Mouse (Mus musculus) hindbrain, postnatal 0 days (tissue): ENCODE data around the gene Kcnv2. TPM values are rescaled to one million over a fixed set of nuclear protein-coding genes. Genes with fewer than 3 reads are reported as not detected.

ENCODE experiments used
- ATAC-seq: fragments of 200-750 bp; cut with Nextera tagmentation; 2 replicates; pipeline ENCODE4 v1.8.0; 2017; ENCODE audit warnings: mild to moderate bottlenecking, moderate TSS enrichment, moderate library complexity
- DNase-seq: peaks from one replicate; pipeline ENCODE4 v3.0.0-alpha.2; 2015; ENCODE audit warnings: low spot score
- H3K27ac ChIP-seq: fragments of 300-500 bp; sonication (generic); 2 replicates; pipeline ENCODE4 v1.5.1; 2014; ENCODE audit warnings: mild to moderate bottlenecking
- H3K27me3 ChIP-seq: fragments of 300-500 bp; sonication (generic); 2 replicates; pipeline ENCODE4 v1.6.1; 2014; ENCODE audit warnings: low read length, mixed read lengths; ENCODE audit not compliant: insufficient read depth
- H3K36me3 ChIP-seq: fragments of 300-500 bp; sonication (generic); 2 replicates; pipeline ENCODE4 v1.6.1; 2014; ENCODE audit warnings: low read length, mixed read lengths; ENCODE audit not compliant: insufficient read depth
- H3K4me1 ChIP-seq: fragments of 300-500 bp; sonication (generic); 2 replicates; pipeline ENCODE4 v1.6.1; 2014; ENCODE audit warnings: antibody characterized with exemption, low read length, mixed read lengths; ENCODE audit not compliant: insufficient read depth
- H3K4me2 ChIP-seq: fragments of 300-500 bp; sonication (generic); 2 replicates; pipeline ENCODE4 v1.6.1; 2014; ENCODE audit warnings: low read depth, mild to moderate bottlenecking, low read length, moderate library complexity, mixed read lengths
- H3K4me3 ChIP-seq: fragments of 300-500 bp; sonication (generic); 2 replicates; pipeline ENCODE4 v1.5.1; 2014; ENCODE audit warnings: low read length
- H3K9ac ChIP-seq: fragments of 300-500 bp; sonication (generic); replicated peaks from 2 replicates; pipeline ENCODE4 v1.6.1; 2014; ENCODE audit warnings: mild to moderate bottlenecking, low read length, moderate library complexity, mixed read lengths
- H3K9me3 ChIP-seq: fragments of 300-500 bp; sonication (generic); 2 replicates; pipeline ENCODE4 v1.6.1; 2016; ENCODE audit warnings: low read length, mixed read lengths
- CTCF ChIP-seq: IDR thresholded peaks from 2 replicates; pipeline ENCODE4 v1.5.1; 2016; ENCODE audit warnings: antibody characterized with exemption, control low read depth, low read depth
- WGBS: fragments of 180-500 bp; shearing (Covaris S2); extraction: QIAGEN DNeasy Blood & Tissue Kit; methylation state at CpG from one replicate; pipeline ENCODE4 v1.1.7; 2014; 5-methylcytosine and 5-hydroxymethylcytosine counted together
- polyA plus RNA-seq: library from polyadenylated mRNA; unstranded; fragments of >200 nt; fragmentation: Nextera tagmentation; extraction: Ambion mirVana; gene quantifications from 2 replicates; pipeline ENCODE4 v1.2.1, GENCODE M21; 2015
- total RNA-seq: library from RNA; depleted of rRNA; stranded (reverse); fragments of >200 nt; gene quantifications from 2 replicates; pipeline ENCODE4 v1.2.3, GENCODE M21; 2014; rRNA removed

Kcnv2 gene
- 0.36 and 0.58 TPM in 2 replicates for total RNA-seq
- polyA plus RNA-seq: 0.15 and 0.16 TPM in 2 replicates

DNA sequence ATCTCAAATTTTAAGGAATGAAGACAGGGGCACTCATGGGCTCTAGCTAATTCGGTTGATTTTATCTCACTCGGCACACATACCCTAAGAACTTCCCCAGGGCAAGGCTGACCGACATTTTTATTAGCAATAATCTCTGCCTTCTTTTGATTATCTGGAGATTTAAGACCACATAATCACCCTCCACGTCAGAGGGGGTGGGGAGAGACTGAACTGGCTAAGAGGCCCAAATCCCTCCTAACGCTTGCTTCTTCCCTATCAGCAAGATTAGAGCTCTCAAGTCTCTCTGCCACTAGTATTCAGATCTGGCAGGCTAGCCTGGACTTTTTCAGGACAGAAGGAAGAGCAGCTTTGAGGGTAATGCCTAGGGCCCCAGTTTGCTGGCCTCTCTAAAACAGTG, at the start of gene Kcnv2:
Kcnv2 (plus strand) TSS at position 308 of the 400 bp plus-strand sequence.
- TF ChIP-seq CTCF: no peak
- H3K9me3 ChIP-seq: no peaks in the 10 kb centered on the region
- no peak within 1 kb of the TSS for H3K9ac ChIP-seq
- no peak within 1 kb of the TSS for H3K4me3 ChIP-seq
- DNase-seq: no peak
- no peaks in the 10 kb centered on the region for H3K4me1 ChIP-seq
- no peak for ATAC-seq
- H3K27ac ChIP-seq: no peak within 1 kb of the TSS
- H3K27me3 ChIP-seq: no peaks in the 10 kb centered on the region
- H3K4me2 ChIP-seq: no peak within 1 kb of the TSS
- 71% methylated on average over 5 of the region's 5 CpGs for WGBS
- H3K36me3 ChIP-seq: no peaks in the 10 kb centered on the region

DNA sequence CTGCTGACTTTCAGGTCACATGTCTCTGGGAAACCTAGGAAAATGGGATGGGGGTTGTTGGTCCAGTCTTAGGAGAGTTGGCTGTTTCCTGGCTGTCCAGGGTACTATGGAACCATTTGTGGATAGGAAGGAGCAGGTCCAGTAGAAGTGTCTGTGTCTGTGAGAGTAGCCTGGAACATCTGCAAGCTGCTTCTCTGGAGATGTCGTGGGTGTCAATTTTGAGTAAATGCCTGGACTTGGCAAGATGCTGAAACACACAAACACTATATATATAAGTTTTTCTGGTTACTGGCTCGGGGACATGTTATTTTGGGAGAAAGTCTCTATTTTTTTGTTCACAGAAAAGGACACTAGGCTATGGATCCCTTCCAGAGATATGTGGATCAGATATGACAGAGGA, 49.0 kb upstream of the Kcnv2 start:
- H3K4me1 ChIP-seq: no peaks in the 10 kb centered on the region
- no peaks in the 10 kb centered on the region for H3K27me3 ChIP-seq
- H3K4me2 ChIP-seq: no peak overlapping the region
- TF ChIP-seq CTCF: no peak
- WGBS: 76% methylated on average over 2 of the region's 2 CpGs
- no peak overlapping the region for H3K4me3 ChIP-seq
- ATAC-seq (no peak), DNase-seq (no peak)
- H3K9ac ChIP-seq: no peak overlapping the region
- no peaks in the 10 kb centered on the region for H3K36me3 ChIP-seq
- no peak overlapping the region for H3K27ac ChIP-seq
- no peaks in the 10 kb centered on the region for H3K9me3 ChIP-seq

DNA sequence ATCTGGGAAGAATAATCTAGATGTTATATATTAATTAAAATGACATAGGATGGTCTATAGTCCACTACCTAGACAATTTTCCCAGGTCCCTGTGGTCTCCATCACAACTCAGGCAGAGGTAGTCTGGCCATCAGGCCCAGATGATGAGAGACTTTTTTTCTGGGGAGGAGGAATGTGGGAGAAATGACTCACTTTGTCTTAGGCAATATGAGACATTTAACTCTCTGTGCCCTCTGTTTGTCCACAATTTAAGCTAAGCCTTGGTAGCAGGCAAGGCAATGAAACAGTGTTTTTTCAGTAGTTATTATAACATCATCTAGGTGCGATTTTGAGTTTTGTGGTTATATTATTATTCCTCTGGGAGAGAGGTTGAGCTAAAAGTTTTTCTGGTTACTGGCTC, 48.0 kb upstream of the Kcnv2 start:
- 98% methylated on average over 1 of the region's 1 CpGs for WGBS

DNA sequence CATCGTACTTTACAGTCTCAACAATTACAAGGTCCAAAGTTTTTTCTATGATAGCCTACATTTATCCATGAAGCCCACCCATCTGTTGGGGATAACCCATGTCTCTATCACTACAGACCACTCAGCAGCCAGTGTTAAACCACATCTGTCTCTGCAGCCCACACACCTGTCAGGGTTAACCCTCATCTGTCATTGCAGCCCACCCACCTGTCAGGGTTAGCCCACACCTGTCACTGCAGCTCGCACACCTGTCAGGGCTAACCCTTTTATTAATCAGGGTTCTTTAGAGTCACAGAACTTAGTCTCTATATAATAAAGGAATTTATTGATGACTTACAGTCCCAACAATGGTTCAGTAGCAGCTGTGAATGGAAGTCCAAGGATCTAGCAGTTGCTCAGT, 43.2 kb upstream of the Kcnv2 start:
- no peak overlapping the region for H3K9ac ChIP-seq
- H3K4me1 ChIP-seq: no peaks in the 10 kb centered on the region
- ATAC-seq: no peak
- no peaks in the 10 kb centered on the region for H3K36me3 ChIP-seq
- H3K4me2 ChIP-seq: no peak overlapping the region
- no peak overlapping the region for H3K27ac ChIP-seq
- DNase-seq: no peak
- H3K9me3 ChIP-seq: no peaks in the 10 kb centered on the region
- no peak for TF ChIP-seq CTCF
- 93% methylated on average over 2 of the region's 2 CpGs for WGBS
- H3K4me3 ChIP-seq: no peak overlapping the region
- H3K27me3 ChIP-seq: no peaks in the 10 kb centered on the region

More for the DNA sequence above, 48.0 kb upstream of the Kcnv2 start:
- Histone ChIP-seq H3K27ac (no peak overlapping the region), H3K4me3 (no peak overlapping the region), H3K36me3 (no peaks in the 10 kb centered on the region), H3K9me3 (no peaks in the 10 kb centered on the region), H3K4me1 (no peaks in the 10 kb centered on the region), H3K4me2 (no peak overlapping the region), H3K27me3 (no peaks in the 10 kb centered on the region), H3K9ac (no peak overlapping the region)
- DNase-seq (no peak), ATAC-seq (no peak)
- TF ChIP-seq CTCF: no peak

DNA sequence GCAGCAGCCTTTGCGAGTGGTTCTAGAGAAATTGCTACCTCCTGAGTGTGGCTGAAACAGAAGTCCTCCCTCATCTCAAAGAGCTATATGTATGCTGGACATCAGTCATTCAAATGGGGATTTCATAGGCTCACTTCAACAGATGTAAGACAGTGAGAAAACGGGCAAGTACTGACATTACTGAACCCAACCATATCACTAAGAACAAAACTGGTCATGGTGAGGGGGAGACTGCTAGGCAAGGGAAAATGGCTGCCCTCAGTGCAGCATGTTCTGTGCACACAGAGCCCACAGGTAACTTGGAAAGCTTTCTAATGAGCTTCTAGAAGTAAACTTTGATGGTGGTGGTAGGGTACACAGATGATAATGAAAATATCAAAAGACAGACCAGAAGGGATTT, 12.3 kb upstream of the Kcnv2 start:
- Histone ChIP-seq H3K27ac (no peak overlapping the region), H3K4me1 (no peaks in the 10 kb centered on the region)
- ATAC-seq: no peak

DNA sequence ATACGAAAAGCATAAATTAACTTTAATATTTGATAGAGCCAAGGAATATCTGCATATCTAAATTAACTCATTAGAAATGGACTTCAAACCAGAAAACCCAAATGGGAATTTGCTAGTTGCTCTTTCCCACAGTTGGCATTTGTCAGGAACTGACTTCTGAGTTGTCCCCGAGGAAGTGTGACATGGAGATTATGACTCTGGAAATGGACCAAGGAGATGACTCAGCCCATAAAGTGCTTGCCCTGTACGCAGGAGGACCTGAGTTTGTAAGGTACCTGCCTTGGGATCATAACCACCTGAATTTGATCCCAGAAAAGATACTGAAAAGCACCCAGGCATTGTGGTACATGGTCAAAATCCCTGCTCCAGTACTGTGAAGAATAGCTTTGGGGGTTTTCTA, 11.1 kb upstream of the Kcnv2 start:
- Histone ChIP-seq H3K4me3 (no peak overlapping the region), H3K27me3 (no peaks in the 10 kb centered on the region), H3K27ac (no peak overlapping the region), H3K4me1 (no peaks in the 10 kb centered on the region), H3K36me3 (no peaks in the 10 kb centered on the region), H3K9ac (no peak overlapping the region), H3K4me2 (no peak overlapping the region), H3K9me3 (no peaks in the 10 kb centered on the region)
- WGBS: 78% methylated on average over 3 of the region's 3 CpGs
- ATAC-seq (no peak), DNase-seq (no peak)
- no peak for TF ChIP-seq CTCF

More for the DNA sequence above, 12.3 kb upstream of the Kcnv2 start:
- no peak overlapping the region for H3K4me3 ChIP-seq
- no peaks in the 10 kb centered on the region for H3K9me3 ChIP-seq
- TF ChIP-seq CTCF: no peak
- no peaks in the 10 kb centered on the region for H3K36me3 ChIP-seq
- no peak for DNase-seq
- WGBS: 89% methylated on average over 2 of the region's 2 CpGs
- no peaks in the 10 kb centered on the region for H3K27me3 ChIP-seq
- H3K9ac ChIP-seq: no peak overlapping the region
- no peak overlapping the region for H3K4me2 ChIP-seq

DNA sequence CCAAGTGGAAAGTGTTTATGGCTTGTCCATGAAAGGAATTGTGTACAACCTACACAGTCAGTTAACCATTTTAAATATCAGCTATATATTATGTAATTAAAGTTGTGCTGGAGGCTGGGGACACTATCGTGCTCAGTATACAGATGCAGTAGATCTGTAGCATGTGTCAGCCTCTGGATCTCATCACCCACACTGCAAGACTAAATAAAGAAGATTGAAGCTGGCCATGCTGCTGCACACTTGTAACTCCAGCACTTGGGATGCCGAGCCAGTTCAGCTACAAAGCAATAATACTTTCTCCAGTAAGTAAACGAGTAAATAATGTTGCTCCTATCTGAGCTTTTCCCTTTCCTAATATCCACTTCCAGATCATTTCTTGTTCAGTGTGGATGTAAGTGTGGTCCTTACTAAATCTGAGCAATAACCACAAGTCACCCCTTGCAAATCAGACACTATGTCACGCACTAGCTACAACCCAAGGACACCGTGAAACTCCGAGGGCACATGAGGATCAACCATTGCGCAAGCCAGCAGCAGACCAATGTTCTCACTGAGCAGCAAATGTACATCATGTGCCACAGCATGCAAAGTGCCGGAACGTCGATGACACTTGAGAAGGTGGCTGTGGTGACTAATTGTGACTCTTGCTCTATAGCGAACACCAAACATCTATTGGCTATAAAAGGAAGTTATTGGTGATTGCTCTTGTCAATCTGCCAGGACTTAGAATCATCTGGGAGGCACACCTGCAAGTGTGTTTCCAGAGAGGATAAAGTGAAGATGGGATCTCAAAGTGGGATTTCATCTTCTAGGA, 9.9 kb upstream of the Kcnv2 start:
- Histone ChIP-seq H3K27me3 (no peaks in the 10 kb centered on the region), H3K4me1 (no peaks in the 10 kb centered on the region), H3K36me3 (no peaks in the 10 kb centered on the region), H3K9me3 (no peaks in the 10 kb centered on the region), H3K9ac (no peak overlapping the region), H3K4me3 (no peak overlapping the region), H3K4me2 (no peak overlapping the region), H3K27ac (no peak overlapping the region)
- TF ChIP-seq CTCF: no peak
- DNase-seq: no peak
- WGBS: 90% methylated on average over 11 of the region's 11 CpGs
- ATAC-seq: no peak
